Mouse (Mus musculus) heart, postnatal 0 days (tissue): ENCODE data around the gene Gstm2. TPM values are rescaled to one million over a fixed set of nuclear protein-coding genes. Genes with fewer than 3 reads are reported as not detected.
A peak's percentile ranks its signal among the peaks of the same experiment; 100 is the strongest.
"Not testable (repeated sequence)": the region's sequence is repeated elsewhere in the genome, so short reads cannot be mapped to it uniquely, and the experiment has no call there.

Experiments used
- ATAC-seq: fragments of 200-750 bp; cut with Nextera tagmentation; 2 replicates; pipeline ENCODE4 v1.8.0; 2017; ENCODE audit warnings: low read depth, moderate number of reproducible peaks, moderate library complexity; ENCODE audit not compliant: insufficient read depth
- DNase-seq: peaks from one replicate; pipeline ENCODE4 v3.0.0-alpha.2; 2016; ENCODE audit warnings: low spot score
- H3K27ac ChIP-seq: fragments of 300-500 bp; sonication (generic); 2 replicates; pipeline ENCODE4 v1.5.1; 2014; ENCODE audit warnings: low read depth, mild to moderate bottlenecking
- H3K27me3 ChIP-seq: fragments of 300-500 bp; sonication (generic); 2 replicates; pipeline ENCODE4 v1.6.1; 2014; ENCODE audit warnings: low read length, mixed read lengths; ENCODE audit not compliant: control insufficient read depth, insufficient read depth
- H3K36me3 ChIP-seq: fragments of 300-500 bp; sonication (generic); replicated peaks from 2 replicates; pipeline ENCODE4 v1.6.1; 2014; ENCODE audit warnings: low read length, mixed read lengths; ENCODE audit not compliant: control insufficient read depth, insufficient read depth
- H3K4me1 ChIP-seq: fragments of 300-500 bp; sonication (generic); 2 replicates; pipeline ENCODE4 v1.6.1; 2014; ENCODE audit warnings: antibody characterized with exemption; ENCODE audit not compliant: control insufficient read depth, insufficient read depth
- H3K4me2 ChIP-seq: fragments of 300-500 bp; sonication (generic); 2 replicates; pipeline ENCODE4 v1.6.1; 2014; ENCODE audit warnings: low read depth, mild to moderate bottlenecking, low read length, moderate library complexity
- H3K4me3 ChIP-seq: fragments of 300-500 bp; sonication (generic); 2 replicates; pipeline ENCODE4 v1.5.1; 2014; ENCODE audit warnings: low read depth, low read length
- H3K9ac ChIP-seq: fragments of 300-500 bp; sonication (generic); replicated peaks from 2 replicates; pipeline ENCODE4 v1.6.1; 2014; ENCODE audit warnings: low read depth, low read length, mixed read lengths
- H3K9me3 ChIP-seq: fragments of 300-500 bp; sonication (generic); replicated peaks from 2 replicates; pipeline ENCODE4 v1.6.1; 2016; ENCODE audit warnings: low read length; ENCODE audit not compliant: control insufficient read depth
- CTCF ChIP-seq: IDR thresholded peaks from 2 replicates; pipeline ENCODE4 v1.5.1; 2016; ENCODE audit warnings: antibody characterized with exemption, control low read depth, low read depth
- EP300 ChIP-seq: IDR thresholded peaks from 2 replicates; pipeline ENCODE4 v1.6.1; 2016; ENCODE audit warnings: antibody characterized with exemption, low read depth
- WGBS: fragments of 180-500 bp; shearing (Covaris S2); extraction: QIAGEN DNeasy Blood & Tissue Kit; methylation state at CpG from one replicate; pipeline ENCODE4 v1.1.7; 2014; 5-methylcytosine and 5-hydroxymethylcytosine counted together
- polyA plus RNA-seq: library from polyadenylated mRNA; unstranded; fragments of >200 nt; fragmentation: Nextera tagmentation; extraction: Ambion mirVana; gene quantifications from 2 replicates; pipeline ENCODE4 v1.2.1, GENCODE M21; 2015
- total RNA-seq: library from RNA; depleted of rRNA; stranded (reverse); fragments of >200 nt; gene quantifications from 2 replicates; pipeline ENCODE4 v1.2.3, GENCODE M21; 2014; ENCODE audit warnings: low replicate concordance

The Gstm2 gene
- total and polyA plus RNA-seq, 2 experiments from 2014 or later, result 69.6 to 97.9 TPM

- Histone ChIP-seq H3K4me2 (peak within 1 kb of the TSS; percentile 71), H3K9ac (peak within 1 kb of the TSS; percentile 59), H3K27me3 (no peaks in the 10 kb centered on the region), H3K4me3 (peak within 1 kb of the TSS; percentile 48), H3K27ac (peak within 1 kb of the TSS; percentile 98), H3K9me3 (no peaks in the 10 kb centered on the region), H3K4me1 (peaks cover 18% of the 10 kb centered on the region; the same call in 1 of the 2 replicates), H3K36me3 (no peaks in the 10 kb centered on the region)
- WGBS, result under 1% methylated on average over 31 of the region's 31 CpGs
- peak; percentile 97 for ATAC-seq
- TF ChIP-seq EP300 (0 out of 2 replicates have a peak, but pooled peaks have one; percentile 23), CTCF (peak; percentile 96)
- DNase-seq, result peak; percentile 99
Measured at GRCm38 (mm10) chr3:108017473-108018189, 31.4 kb upstream of the Gstm2 start, which contains the start of gene Gstm1. TSS of gene Gstm1 (minus strand) at chr3:108017973.

- not testable (repeated sequence) for H3K36me3 ChIP-seq, ATAC-seq, H3K27me3 ChIP-seq, H3K9me3 ChIP-seq, H3K9ac ChIP-seq, DNase-seq, H3K4me3 ChIP-seq, H3K27ac ChIP-seq
- WGBS, result 86% methylated on average over 5 of the region's 5 CpGs
- Histone ChIP-seq H3K4me1 (peaks cover 18% of the 10 kb centered on the region; the same call in 1 of the 2 replicates), H3K4me2 (peak overlapping the region; percentile 71)
Measured at GRCm38 (mm10) chr3:108016468-108016867, 30.2 kb upstream of the Gstm2 start.

GRCm38 (mm10) chr3:108014974-108015346 lies 28.7 kb upstream of the Gstm2 start:
- 81% methylated on average over 2 of the region's 2 CpGs for WGBS

GRCm38 (mm10) chr3:108014098-108014973 lies 28.1 kb upstream of the Gstm2 start:
- peak overlapping the region; percentile 51 for H3K27ac ChIP-seq
- ATAC-seq (no peak), DNase-seq (no peak)
- H3K9me3 ChIP-seq, result no peaks in the 10 kb centered on the region
- no peak overlapping the region for H3K9ac ChIP-seq
- H3K4me2 ChIP-seq, result no peak overlapping the region
- H3K27me3 ChIP-seq, result no peaks in the 10 kb centered on the region
- TF ChIP-seq CTCF (no peak), EP300 (no peak)
- H3K4me1 ChIP-seq, result peaks cover 18% of the 10 kb centered on the region; the same call in 1 of the 2 replicates
- H3K36me3 ChIP-seq, result no peaks in the 10 kb centered on the region
- no peak overlapping the region for H3K4me3 ChIP-seq
- 86% methylated on average over 7 of the region's 8 CpGs for WGBS

More at GRCm38 (mm10) chr3:108014974-108015346, 28.7 kb upstream of the Gstm2 start:
- Histone ChIP-seq H3K9me3 (no peaks in the 10 kb centered on the region), H3K27ac (no peak overlapping the region), H3K9ac (no peak overlapping the region), H3K36me3 (no peaks in the 10 kb centered on the region), H3K4me1 (peaks cover 18% of the 10 kb centered on the region; the same call in 1 of the 2 replicates), H3K27me3 (no peaks in the 10 kb centered on the region), H3K4me3 (no peak overlapping the region), H3K4me2 (no peak overlapping the region)
- no peak for TF ChIP-seq CTCF
- no peak for TF ChIP-seq EP300
- no peak for ATAC-seq
- DNase-seq, result no peak

GRCm38 (mm10) chr3:108013331-108013871 lies 27.1 kb upstream of the Gstm2 start:
- Histone ChIP-seq H3K9ac (no peak overlapping the region), H3K4me2 (peak overlapping the region; percentile 28; the same call in 1 of the 2 replicates)
- 72% methylated on average over 4 of the region's 4 CpGs for WGBS

More at GRCm38 (mm10) chr3:108013331-108013871, 27.1 kb upstream of the Gstm2 start:
- no peak for ATAC-seq
- DNase-seq, result peak; percentile 47
- no peaks in the 10 kb centered on the region for H3K27me3 ChIP-seq
- TF ChIP-seq CTCF (no peak), EP300 (no peak)
- peaks cover 15% of the 10 kb centered on the region; the same call in 1 of the 2 replicates for H3K4me1 ChIP-seq
- H3K36me3 ChIP-seq, result no peaks in the 10 kb centered on the region
- peak overlapping the region; percentile 51 for H3K27ac ChIP-seq
- H3K4me3 ChIP-seq, result no peak overlapping the region
- no peaks in the 10 kb centered on the region for H3K9me3 ChIP-seq
